Mouse (Mus musculus) kidney, embryonic 14.5 days (tissue): ENCODE results near the gene Fam133b. TPM values are rescaled to one million over a fixed set of nuclear protein-coding genes. Genes with fewer than 3 reads are reported as not detected.
A peak's percentile ranks its signal among the peaks of the same experiment; 100 is the strongest.

Experiments
- ATAC-seq: fragments of 200-750 bp; cut with Nextera tagmentation; 2 replicates; pipeline ENCODE4 v1.8.0; 2017; ENCODE audit warnings: moderate number of reproducible peaks, mild to moderate bottlenecking, moderate TSS enrichment, moderate library complexity; ENCODE audit not compliant: low FRiP score, low TSS enrichment
- H3K27ac ChIP-seq: fragments of 300-500 bp; sonication (generic); 2 replicates; pipeline ENCODE4 v1.5.1; 2014; ENCODE audit warnings: low read depth, mild to moderate bottlenecking, low read length, moderate library complexity, mixed read lengths
- H3K27me3 ChIP-seq: fragments of 300-500 bp; sonication (generic); 2 replicates; pipeline ENCODE4 v1.6.1; 2014; ENCODE audit warnings: mild to moderate bottlenecking, low read length; ENCODE audit not compliant: control insufficient read depth, insufficient read depth
- H3K36me3 ChIP-seq: fragments of 300-500 bp; sonication (generic); 2 replicates; pipeline ENCODE4 v1.6.1; 2014; ENCODE audit warnings: low read length, mixed read lengths; ENCODE audit not compliant: control insufficient read depth, insufficient read depth
- H3K4me1 ChIP-seq: fragments of 300-500 bp; sonication (generic); 2 replicates; pipeline ENCODE4 v1.6.1; 2014; ENCODE audit warnings: low read length, mixed read lengths; ENCODE audit not compliant: control insufficient read depth, insufficient read depth
- H3K4me2 ChIP-seq: fragments of 300-500 bp; sonication (generic); replicated peaks from 2 replicates; pipeline ENCODE4 v1.6.1; 2014; ENCODE audit warnings: low read depth, mild to moderate bottlenecking, low read length
- H3K4me3 ChIP-seq: fragments of 300-500 bp; sonication (generic); 2 replicates; pipeline ENCODE4 v1.5.1; 2014; ENCODE audit warnings: mild to moderate bottlenecking, low read length
- H3K9ac ChIP-seq: fragments of 300-500 bp; sonication (generic); 2 replicates; pipeline ENCODE4 v1.6.1; 2014; ENCODE audit warnings: low read depth, mild to moderate bottlenecking, low read length, moderate library complexity
- H3K9me3 ChIP-seq: fragments of 300-500 bp; sonication (generic); 2 replicates; pipeline ENCODE4 v1.6.1; 2016; ENCODE audit warnings: low read length; ENCODE audit not compliant: control insufficient read depth
- WGBS: fragments of 180-500 bp; shearing (Covaris S2); extraction: QIAGEN DNeasy Blood & Tissue Kit; methylation state at CpG from one replicate; pipeline ENCODE4 v1.1.7; 2014; 5-methylcytosine and 5-hydroxymethylcytosine counted together
- polyA plus RNA-seq: library from polyadenylated mRNA; unstranded; fragments of >200 nt; fragmentation: Nextera tagmentation; extraction: Ambion mirVana; gene quantifications from 2 replicates; pipeline ENCODE4 v1.2.1, GENCODE M21; 2014

Gene Fam133b
- polyA plus RNA-seq, 1 experiment from 2014 or later, result 38.9 TPM

- no peak for ATAC-seq
- Histone ChIP-seq H3K4me2 (no peak overlapping the region), H3K27ac (no peak overlapping the region), H3K36me3 (peaks cover 83% of the 10 kb centered on the region), H3K9ac (no peak overlapping the region), H3K4me1 (no peaks in the 10 kb centered on the region), H3K4me3 (no peak overlapping the region), H3K27me3 (no peaks in the 10 kb centered on the region), H3K9me3 (0 out of 2 replicates have a peak, but pooled peaks cover 2% of the 10 kb centered on the region)
- WGBS, result 94% methylated on average over 2 of the region's 2 CpGs
Measured at GRCm38 (mm10) chr5:3574825-3575224, 31.2 kb downstream of the Fam133b start.

- Histone ChIP-seq H3K4me1 (no peaks in the 10 kb centered on the region), H3K9ac (no peak overlapping the region), H3K27ac (no peak overlapping the region), H3K36me3 (peaks cover 80% of the 10 kb centered on the region), H3K9me3 (0 out of 2 replicates have a peak, but pooled peaks cover 2% of the 10 kb centered on the region), H3K4me3 (no peak overlapping the region), H3K27me3 (no peaks in the 10 kb centered on the region), H3K4me2 (no peak overlapping the region)
- no peak for ATAC-seq
- WGBS, result 88% methylated on average over 2 of the region's 2 CpGs
Measured at GRCm38 (mm10) chr5:3577939-3578338, 34.3 kb downstream of the Fam133b start.

GRCm38 (mm10) chr5:3579066-3579465, 35.4 kb downstream of the Fam133b start:
- Histone ChIP-seq H3K9ac (no peak overlapping the region), H3K27ac (no peak overlapping the region), H3K4me2 (no peak overlapping the region), H3K4me3 (no peak overlapping the region), H3K36me3 (peaks cover 79% of the 10 kb centered on the region), H3K4me1 (no peaks in the 10 kb centered on the region), H3K9me3 (0 out of 2 replicates have a peak, but pooled peaks cover 2% of the 10 kb centered on the region), H3K27me3 (no peaks in the 10 kb centered on the region)
- no peak for ATAC-seq
- WGBS, result 93% methylated on average over 7 of the region's 7 CpGs

- H3K4me3 ChIP-seq, result peak within 1 kb of the TSS; percentile 87
- under 1% methylated on average over 49 of the region's 50 CpGs for WGBS
Measured at GRCm38 (mm10) chr5:3595693-3596398, 52.2 kb downstream of the Fam133b start, which contains the start of gene Pex1. Gene Pex1 (plus strand): TSS chr5:3596066.

GRCm38 (mm10) chr5:3596399-3596766, 52.8 kb downstream of the Fam133b start, which contains the start of gene Rbm48:
Gene Rbm48 (minus strand): TSS chr5:3596585.
- Histone ChIP-seq H3K4me3 (peak within 1 kb of the TSS; percentile 87), H3K27me3 (no peaks in the 10 kb centered on the region), H3K27ac (no peak within 1 kb of the TSS), H3K4me1 (peaks cover 8% of the 10 kb centered on the region), H3K9me3 (no peaks in the 10 kb centered on the region), H3K36me3 (peaks cover 3% of the 10 kb centered on the region; the same call in 1 of the 2 replicates), H3K9ac (peak within 1 kb of the TSS; percentile 78), H3K4me2 (peak within 1 kb of the TSS; percentile 73)
- peak; percentile 81 for ATAC-seq
- under 1% methylated on average over 31 of the region's 31 CpGs for WGBS

More at GRCm38 (mm10) chr5:3595693-3596398, 52.2 kb downstream of the Fam133b start, which contains the start of gene Pex1:
- no peak within 1 kb of the TSS for H3K27ac ChIP-seq
- peaks cover 8% of the 10 kb centered on the region for H3K4me1 ChIP-seq
- H3K36me3 ChIP-seq, result peaks cover 9% of the 10 kb centered on the region; the same call in 1 of the 2 replicates
- no peaks in the 10 kb centered on the region for H3K27me3 ChIP-seq
- no peaks in the 10 kb centered on the region for H3K9me3 ChIP-seq
- peak within 1 kb of the TSS; percentile 78 for H3K9ac ChIP-seq
- H3K4me2 ChIP-seq, result peak within 1 kb of the TSS; percentile 73
- ATAC-seq, result peak; percentile 99

- no peak for ATAC-seq
- no peak overlapping the region for H3K27ac ChIP-seq
- H3K36me3 ChIP-seq, result no peaks in the 10 kb centered on the region; the same call in 1 of the 2 replicates
- H3K27me3 ChIP-seq, result no peaks in the 10 kb centered on the region
- peaks cover 8% of the 10 kb centered on the region for H3K4me1 ChIP-seq
- peak overlapping the region; percentile 61 for H3K4me2 ChIP-seq
- no peak overlapping the region; the same call in 1 of the 2 replicates for H3K9ac ChIP-seq
- H3K9me3 ChIP-seq, result no peaks in the 10 kb centered on the region
- H3K4me3 ChIP-seq, result peak overlapping the region; percentile 87
Measured at GRCm38 (mm10) chr5:3597171-3597570, 53.5 kb downstream of the Fam133b start.

- peaks cover 8% of the 10 kb centered on the region for H3K4me1 ChIP-seq
- no peaks in the 10 kb centered on the region for H3K9me3 ChIP-seq
- H3K4me3 ChIP-seq, result no peak overlapping the region
- no peaks in the 10 kb centered on the region for H3K27me3 ChIP-seq
- no peak overlapping the region for H3K27ac ChIP-seq
- no peak overlapping the region for H3K9ac ChIP-seq
- no peak overlapping the region for H3K4me2 ChIP-seq
- WGBS, result 79% methylated on average over 5 of the region's 5 CpGs
- no peaks in the 10 kb centered on the region for H3K36me3 ChIP-seq
- ATAC-seq, result no peak
Measured at GRCm38 (mm10) chr5:3598766-3599165, 55.1 kb downstream of the Fam133b start.

- no peak for ATAC-seq
- WGBS, result 84% methylated on average over 1 of the region's 1 CpGs
- no peaks in the 10 kb centered on the region for H3K9me3 ChIP-seq
Measured at GRCm38 (mm10) chr5:3600298-3600697, 56.7 kb downstream of the Fam133b start.

GRCm38 (mm10) chr5:3600790-3601189, 57.2 kb downstream of the Fam133b start:
- H3K27ac ChIP-seq, result no peak overlapping the region
- 95% methylated on average over 3 of the region's 3 CpGs for WGBS
- no peaks in the 10 kb centered on the region for H3K9me3 ChIP-seq
- H3K27me3 ChIP-seq, result no peaks in the 10 kb centered on the region
- H3K36me3 ChIP-seq, result peaks cover 12% of the 10 kb centered on the region
- H3K9ac ChIP-seq, result no peak overlapping the region
- no peaks in the 10 kb centered on the region for H3K4me1 ChIP-seq
- no peak overlapping the region for H3K4me2 ChIP-seq
- H3K4me3 ChIP-seq, result no peak overlapping the region
- no peak for ATAC-seq

More at GRCm38 (mm10) chr5:3600298-3600697, 56.7 kb downstream of the Fam133b start:
- H3K9ac ChIP-seq, result no peak overlapping the region
- H3K27ac ChIP-seq, result no peak overlapping the region
- H3K36me3 ChIP-seq, result peaks cover 7% of the 10 kb centered on the region; the same call in 1 of the 2 replicates
- no peak overlapping the region for H3K4me3 ChIP-seq
- H3K27me3 ChIP-seq, result no peaks in the 10 kb centered on the region
- 0 out of 2 replicates have a peak, but pooled peaks cover under 1% of the 10 kb centered on the region for H3K4me1 ChIP-seq
- no peak overlapping the region for H3K4me2 ChIP-seq
